Mouse (Mus musculus): Measurements from ENCODE around the gene Ifna15. TPM values are rescaled to one million over a fixed set of nuclear protein-coding genes. Genes with fewer than 3 reads are reported as not detected.
"Not testable (repeated sequence)": the region's sequence is repeated elsewhere in the genome, so short reads cannot be mapped to it uniquely, and the experiment has no call there.

The Ifna15 gene
- not detected for total RNA-seq (2021)

DNA sequence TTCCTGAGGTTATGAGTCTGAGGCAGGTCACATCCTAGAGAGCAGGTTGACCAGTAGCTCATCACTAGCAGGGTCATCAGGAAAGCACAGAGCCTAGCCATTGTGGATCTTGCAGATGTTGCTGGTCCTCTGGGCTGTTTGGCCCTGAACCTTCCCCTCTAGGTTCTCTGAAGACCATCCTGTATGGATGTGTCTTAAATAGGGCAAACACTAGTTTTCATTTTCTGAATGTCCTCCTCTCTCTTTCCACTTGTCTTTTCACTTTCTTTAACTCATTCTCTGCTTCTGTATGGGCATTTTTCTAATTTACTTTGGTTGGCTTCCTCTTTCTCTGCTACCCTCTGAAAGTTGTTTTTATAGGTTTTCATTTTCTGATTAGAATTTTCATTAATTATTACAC, at the start of gene Ifna15:
Gene Ifna15 (minus strand): TSS at position 101 of the 400 bp plus-strand sequence.
- intact Hi-C loops (cut with DNase I); DNase-seq (ENCODE audit: extremely low spot score in 1 of 2, low spot score in 2 of 2): not testable (repeated sequence)

DNA sequence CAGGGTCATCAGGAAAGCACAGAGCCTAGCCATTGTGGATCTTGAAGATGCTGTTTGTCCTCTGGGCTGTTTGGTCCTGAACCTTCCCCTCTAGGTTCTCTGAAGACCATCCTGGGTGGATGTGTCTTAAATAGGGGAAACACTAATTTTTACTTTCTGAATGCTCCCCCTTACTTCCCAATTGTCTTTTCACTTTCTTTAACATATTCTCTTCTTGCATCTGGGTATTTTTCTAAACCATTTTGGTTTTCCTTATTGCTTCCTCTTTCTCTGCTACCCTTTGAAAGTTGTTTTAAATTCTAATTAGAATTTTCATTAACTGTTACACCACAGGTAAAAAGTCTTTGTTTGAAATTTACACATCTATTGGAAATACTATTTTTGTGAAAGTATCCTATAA, 45.2 kb upstream of the Ifna15 start, which contains the start of gene Ifna12:
Gene Ifna12 (minus strand): TSS at position 101 of the 400 bp plus-strand sequence.
- DNase-seq (ENCODE audit: extremely low spot score in 1 of 2, low spot score in 2 of 2): no peak
- intact Hi-C loops (cut with DNase I): no loop called here

- intact Hi-C loops (cut with DNase I): no loop called here
These were observed 34.2 kb upstream of the Ifna15 start, which contains the start of gene Ifna9 for GRCm38 (mm10) chr4:88592285-88592684. Ifna9 (minus strand) TSS chr4:88592385.

DNA sequence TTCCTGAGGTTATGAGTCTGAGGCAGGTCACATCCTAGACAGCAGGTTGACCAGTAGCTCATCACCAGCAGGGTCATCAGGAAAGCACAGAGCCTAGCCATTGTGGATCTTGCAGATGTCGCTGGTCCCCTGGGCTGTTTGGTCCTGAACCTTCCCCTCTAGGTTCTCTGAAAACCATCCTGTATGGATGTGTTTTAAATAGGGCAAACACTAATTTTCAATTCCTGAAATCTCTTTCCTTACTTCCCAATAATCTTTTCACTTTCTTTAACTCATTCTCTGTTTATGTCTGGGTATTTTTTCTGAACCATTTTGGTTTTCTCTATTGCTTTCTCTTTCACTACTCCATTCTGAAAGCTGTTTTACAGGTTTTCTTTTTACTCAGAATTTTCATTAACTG, 13.7 kb upstream of the Ifna15 start, which contains the start of gene Ifna14:
Gene Ifna14 (minus strand): TSS at position 101 of the 400 bp plus-strand sequence.
- no peak for DNase-seq (ENCODE audit: extremely low spot score in 1 of 2, low spot score in 2 of 2)
- intact Hi-C loops (cut with DNase I): no loop called here

More at GRCm38 (mm10) chr4:88592285-88592684, 34.2 kb upstream of the Ifna15 start, which contains the start of gene Ifna9:
- no peak for DNase-seq (ENCODE audit: extremely low spot score in 1 of 2, low spot score in 2 of 2)

DNA sequence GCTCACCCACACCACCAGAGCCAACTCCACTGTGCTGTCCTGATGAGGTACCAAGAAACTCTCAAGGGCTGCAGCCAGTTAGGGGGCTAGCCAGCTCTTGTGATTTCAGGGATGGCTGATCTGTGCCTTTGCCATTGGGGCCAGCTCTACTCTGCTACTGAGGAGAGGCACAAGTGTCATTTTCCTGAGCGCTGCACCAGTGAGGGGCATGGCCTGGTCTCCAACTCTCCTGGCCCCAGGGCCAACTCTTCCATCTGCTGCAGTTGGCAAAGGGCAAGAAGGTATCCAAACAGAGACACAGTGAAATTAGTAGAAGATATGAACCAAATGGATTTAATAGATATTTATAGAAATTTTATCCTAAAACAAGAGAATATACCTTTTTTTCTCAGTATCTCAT, 3.7 kb upstream of the Ifna15 start:
- intact Hi-C loops (cut with DNase I): no loop called here
- no peak for DNase-seq (ENCODE audit: extremely low spot score in 1 of 2, low spot score in 2 of 2)

DNA sequence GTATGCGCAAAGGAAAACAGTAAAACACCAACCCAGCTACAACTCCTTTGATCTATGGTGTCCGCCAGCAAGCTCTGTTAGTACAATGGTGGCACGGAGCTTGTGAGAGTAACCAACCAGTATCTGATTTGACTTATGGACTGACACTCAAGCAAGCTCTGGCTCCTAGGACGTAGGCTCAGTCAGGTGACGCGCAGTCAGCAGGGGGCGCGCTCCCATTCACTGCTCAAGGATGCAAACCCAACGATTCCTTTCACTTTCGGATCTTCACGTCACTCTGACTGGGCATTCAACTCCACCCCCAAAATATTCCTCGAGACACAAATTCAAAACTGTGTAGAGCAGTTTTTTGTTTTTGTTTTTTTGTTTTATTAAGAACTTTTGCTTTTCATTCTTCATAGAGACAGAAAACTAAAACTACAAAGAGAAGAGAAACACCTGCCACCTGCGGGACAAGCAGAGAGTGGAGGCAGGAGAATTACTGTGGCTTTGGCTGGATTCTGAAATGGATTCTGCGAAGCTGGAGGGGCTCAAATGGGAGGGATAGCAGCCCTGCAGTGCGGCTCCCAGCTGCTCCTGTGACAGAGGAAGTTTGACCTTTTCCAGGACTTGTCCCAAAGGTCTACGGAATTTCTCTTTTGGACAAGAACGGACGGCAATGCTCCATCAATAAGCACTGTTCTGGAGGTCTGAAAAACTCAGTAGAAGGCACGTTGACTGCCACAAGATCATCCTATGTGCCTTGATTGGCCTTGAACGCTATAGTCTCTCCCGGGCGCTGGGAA, 7.7 kb downstream of the Ifna15 start:
- intact Hi-C loops (cut with DNase I): no loop called here
- DNase-seq (ENCODE audit: extremely low spot score in 1 of 2, low spot score in 2 of 2): peak; percentile 40 to 76

DNA sequence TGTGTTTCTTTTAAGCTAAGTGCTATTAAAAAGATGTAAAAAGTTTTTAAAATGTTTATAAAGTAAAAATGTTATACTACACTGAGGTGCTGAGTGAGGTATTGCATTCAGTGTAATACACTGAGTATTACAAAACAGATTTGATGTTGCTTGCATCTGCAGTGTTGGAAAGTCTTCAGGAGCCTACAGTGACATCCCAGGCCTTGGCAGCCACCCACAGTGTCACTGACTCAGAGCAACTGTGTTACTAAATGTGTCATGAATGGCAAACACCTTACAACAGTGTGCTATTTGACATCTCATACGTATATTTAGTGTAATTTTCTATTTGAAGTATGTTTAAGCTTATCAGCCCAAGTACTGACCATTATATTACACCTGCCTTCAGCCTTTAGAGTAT, 10.1 kb downstream of the Ifna15 start:
- intact Hi-C loops (cut with DNase I): loop anchor here (10.0 kb wide), 1 partner anchor 513 kb away; the partner anchor contains the start of gene Mllt3
- DNase-seq (ENCODE audit: extremely low spot score in 1 of 2, low spot score in 2 of 2): no peak

DNA sequence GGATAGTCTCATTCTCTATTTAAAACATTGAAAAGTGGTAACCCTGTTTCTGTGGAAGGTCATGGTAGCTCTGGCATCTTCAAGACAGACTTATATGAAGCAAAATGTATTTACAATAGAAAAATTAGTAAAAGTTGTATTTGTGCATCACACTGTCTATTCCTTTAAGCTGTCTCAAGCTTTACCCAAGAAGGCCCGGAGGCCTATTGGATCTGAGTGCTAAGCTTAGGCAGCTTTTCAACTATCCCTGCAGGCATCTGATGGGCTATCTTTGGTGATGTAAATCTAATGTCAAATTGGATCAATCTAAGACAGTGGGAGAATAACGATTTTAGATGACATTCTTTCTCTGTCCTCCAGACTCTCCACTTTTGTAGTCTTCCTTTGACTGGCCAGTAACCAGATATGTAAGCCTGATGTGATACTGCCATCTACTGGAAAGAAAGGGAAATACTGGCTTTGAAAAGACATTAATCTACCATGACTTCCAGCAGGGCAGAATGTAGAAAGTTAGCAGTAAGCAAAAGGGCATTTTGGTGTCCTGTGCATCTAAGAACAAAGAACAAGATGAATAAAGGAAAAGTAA, 14.3 kb downstream of the Ifna15 start:
- peak in 1 of 2 experiments; percentile 79 for DNase-seq (ENCODE audit: extremely low spot score in 1 of 2, low spot score in 2 of 2)
- intact Hi-C loops (cut with DNase I): loop anchor here (5.0 to 10.0 kb wide), 2 partner anchors 509 to 1176 kb away; partner anchors contain the start of gene Mllt3

- intact Hi-C loops (cut with DNase I): no loop called here
- DNase-seq (ENCODE audit: extremely low spot score in 1 of 2, low spot score in 2 of 2): no peak
These were observed 20.7 kb downstream of the Ifna15 start for GRCm38 (mm10) chr4:88537328-88537727.

DNA sequence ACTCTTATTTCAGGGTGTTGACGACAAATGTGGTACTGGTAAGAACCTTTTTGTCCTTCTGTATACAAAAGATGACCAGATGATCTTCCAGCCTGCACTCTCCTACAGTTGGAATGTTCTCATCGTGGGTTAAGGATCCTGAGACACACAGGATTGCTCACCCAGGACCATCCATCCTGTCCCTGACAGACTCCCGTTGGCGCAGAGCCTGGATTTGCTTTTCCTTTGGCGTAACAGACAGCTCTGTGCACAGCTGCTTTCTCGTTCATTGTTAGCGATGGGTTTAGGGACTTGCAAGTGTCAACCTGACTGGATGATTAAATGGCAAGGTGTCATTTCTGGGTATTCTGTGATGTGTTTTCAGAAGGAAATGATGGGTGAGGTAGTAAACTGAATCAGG, 21.4 kb downstream of the Ifna15 start:
- no peak for DNase-seq (ENCODE audit: extremely low spot score in 1 of 2, low spot score in 2 of 2)
- intact Hi-C loops (cut with DNase I): no loop called here

DNA sequence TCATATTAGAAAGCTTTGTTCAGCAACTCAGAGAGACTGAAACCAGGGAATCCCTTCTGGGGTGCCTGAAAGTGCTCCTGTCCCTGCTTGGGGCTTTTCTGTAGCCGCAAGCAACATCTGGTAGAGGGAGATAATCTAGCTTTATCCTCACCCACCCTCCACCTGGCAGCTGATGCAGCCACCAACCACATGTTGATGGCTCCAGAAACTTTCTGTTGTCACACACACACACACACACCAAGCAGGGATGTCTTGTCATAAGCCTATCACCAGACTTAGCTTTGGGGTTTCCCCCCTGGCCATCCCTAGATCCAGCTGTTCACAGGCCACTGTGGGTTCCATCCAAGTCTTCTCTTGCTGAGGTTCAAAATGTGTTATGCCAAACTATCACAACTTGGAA, 22.3 kb downstream of the Ifna15 start:
- intact Hi-C loops (cut with DNase I): no loop called here
- DNase-seq (ENCODE audit: extremely low spot score in 1 of 2, low spot score in 2 of 2): no peak

DNA sequence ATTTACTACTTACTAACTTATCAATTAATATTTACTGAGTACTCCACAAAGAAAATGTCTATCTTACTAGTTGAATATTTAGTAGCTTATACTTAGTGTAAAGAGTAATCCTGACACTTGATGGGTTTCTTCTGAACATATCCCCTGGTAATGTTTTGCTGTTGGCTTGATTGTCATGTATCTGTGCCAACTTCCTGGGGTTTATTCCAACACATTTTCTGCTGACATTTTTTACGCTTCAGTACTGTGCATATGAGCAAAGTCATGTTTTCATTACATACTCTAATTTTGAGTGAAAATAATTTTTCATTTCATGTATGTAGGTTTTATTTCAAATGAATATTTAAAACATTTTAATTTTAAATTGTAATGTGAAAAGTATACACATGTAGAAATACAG, 23.1 kb downstream of the Ifna15 start:
- DNase-seq (ENCODE audit: extremely low spot score in 1 of 2, low spot score in 2 of 2): no peak
- intact Hi-C loops (cut with DNase I): no loop called here

- DNase-seq (ENCODE audit: extremely low spot score in 1 of 2, low spot score in 2 of 2): no peak
- intact Hi-C loops (cut with DNase I): no loop called here
These were observed 24.5 kb downstream of the Ifna15 start for GRCm38 (mm10) chr4:88533499-88533898.

GRCm38 (mm10) chr4:88530892-88531291, 27.2 kb downstream of the Ifna15 start:
- no peak for DNase-seq (ENCODE audit: extremely low spot score in 1 of 2, low spot score in 2 of 2)
- intact Hi-C loops (cut with DNase I): no loop called here

GRCm38 (mm10) chr4:88530271-88530670, 27.8 kb downstream of the Ifna15 start:
- DNase-seq (ENCODE audit: extremely low spot score in 1 of 2, low spot score in 2 of 2): no peak
- intact Hi-C loops (cut with DNase I): no loop called here

DNA sequence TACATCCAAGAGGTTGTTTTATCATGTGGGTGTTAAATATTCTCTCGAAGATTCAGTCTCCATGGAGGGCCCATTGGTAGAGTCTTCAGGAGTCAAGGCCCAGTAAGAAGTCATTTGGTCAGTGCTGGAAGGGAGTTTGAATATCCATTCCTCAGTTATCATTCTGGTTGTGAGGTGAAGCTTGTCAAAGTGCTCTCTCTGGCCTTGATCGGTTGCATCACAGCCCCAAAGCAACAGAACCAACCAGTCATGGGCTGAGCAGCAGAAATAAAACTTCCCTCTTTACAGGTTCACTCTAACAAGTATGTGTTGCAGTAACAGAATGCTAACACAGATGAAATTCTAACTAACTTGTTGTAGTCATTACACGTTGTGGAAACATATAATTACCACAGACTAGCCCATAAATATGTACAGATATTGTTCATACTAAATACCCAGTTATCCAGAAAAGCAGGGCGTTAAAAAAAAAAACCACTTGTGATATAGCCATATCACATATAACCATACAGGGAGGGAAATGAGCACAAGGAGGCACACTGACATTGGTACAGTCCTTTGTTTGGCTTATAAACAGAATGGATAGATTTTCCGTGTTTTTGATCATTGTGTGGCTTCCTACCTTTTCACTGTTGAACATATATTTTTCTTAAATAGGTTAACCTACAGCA, 31.5 kb downstream of the Ifna15 start:
- intact Hi-C loops (cut with DNase I): no loop called here
- no peak for DNase-seq (ENCODE audit: extremely low spot score in 1 of 2, low spot score in 2 of 2)

DNA sequence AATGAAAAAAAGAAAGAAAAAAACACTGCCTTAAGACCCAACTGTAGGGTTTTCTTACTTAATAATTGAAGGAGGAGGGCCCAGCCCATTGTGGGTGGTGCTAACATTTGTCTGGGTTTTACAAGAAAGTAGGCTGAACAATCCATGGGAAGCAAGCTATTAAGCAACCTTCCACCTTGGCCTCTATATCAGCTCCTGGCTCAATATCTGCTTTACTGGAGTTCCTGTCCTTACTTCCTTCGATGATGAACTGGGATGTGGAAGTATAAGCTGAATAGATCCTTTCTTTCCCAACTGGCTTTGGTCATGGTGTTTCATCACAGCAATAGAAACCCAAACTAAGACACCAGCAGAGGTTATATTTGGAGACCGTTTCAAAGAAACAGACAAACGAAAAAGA, 32.7 kb downstream of the Ifna15 start:
- intact Hi-C loops (cut with DNase I): no loop called here

GRCm38 (mm10) chr4:88523241-88523640, 34.8 kb downstream of the Ifna15 start:
- intact Hi-C loops (cut with DNase I): no loop called here
- peak in 1 of 2 experiments; percentile 20 for DNase-seq (ENCODE audit: extremely low spot score in 1 of 2, low spot score in 2 of 2)

More for the DNA sequence above, 32.7 kb downstream of the Ifna15 start:
- DNase-seq (ENCODE audit: extremely low spot score in 1 of 2, low spot score in 2 of 2): no peak

DNA sequence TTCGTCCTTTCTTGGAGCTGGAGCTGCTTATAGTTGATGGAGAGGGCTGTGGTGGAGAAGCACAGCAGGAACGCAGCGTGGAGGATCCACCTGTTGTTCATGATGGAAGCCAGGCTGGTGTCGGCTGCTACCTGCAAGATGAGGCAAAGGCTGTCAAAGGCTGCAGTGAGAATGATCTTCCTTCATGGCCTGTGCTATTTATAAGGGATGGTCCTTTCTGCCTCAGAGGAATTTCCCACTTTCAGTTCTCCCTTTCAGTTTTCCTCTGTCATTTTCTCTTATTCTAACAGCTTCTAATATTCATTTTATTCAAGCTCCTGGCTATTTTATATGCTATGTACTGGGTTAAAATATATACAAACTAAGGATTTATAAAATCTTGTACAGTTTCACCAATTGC, 35.4 kb downstream of the Ifna15 start, which contains the start of gene Ifnb1:
Gene Ifnb1 (minus strand): TSS at position 101 of the 400 bp plus-strand sequence.
- intact Hi-C loops (cut with DNase I): no loop called here
- no peak for DNase-seq (ENCODE audit: extremely low spot score in 1 of 2, low spot score in 2 of 2)

All from left cerebral cortex, postnatal 10 days (tissue).